Mouse (Mus musculus) kidney, adult 2 months (tissue): Measurements from ENCODE around the gene Snx19. TPM values are rescaled to one million over a fixed set of nuclear protein-coding genes. Genes with fewer than 3 reads are reported as not detected.

Experiments
- DNase-seq: peaks from one replicate; pipeline ENCODE4 v3.0.0; 2021
- H3K27ac ChIP-seq: fragments of 200-500 bp; 2 replicates; pipeline ENCODE4 v1.5.1; 2012; ENCODE audit warnings: low read depth, low read length, control low read depth, inconsistent platforms; ENCODE audit not compliant: insufficient read depth
- H3K27me3 ChIP-seq: fragments of 200-500 bp; replicated peaks from 2 replicates; pipeline ENCODE4 v1.6.1; 2012; ENCODE audit warnings: mild to moderate bottlenecking, moderate library complexity, low read length, inconsistent platforms; ENCODE audit not compliant: control insufficient read depth, insufficient read depth
- H3K36me3 ChIP-seq: fragments of 200-500 bp; 2 replicates; pipeline ENCODE4 v1.6.1; 2012; ENCODE audit warnings: mild to moderate bottlenecking, moderate library complexity, low read length, inconsistent platforms; ENCODE audit not compliant: control insufficient read depth, insufficient read depth
- H3K4me1 ChIP-seq: fragments of 200-500 bp; 2 replicates; pipeline ENCODE4 v1.6.1; 2011; ENCODE audit warnings: low read length; ENCODE audit not compliant: control insufficient read depth, insufficient read depth
- H3K4me3 ChIP-seq: fragments of 200-500 bp; 2 replicates; pipeline ENCODE4 v1.5.1; 2011; ENCODE audit warnings: mild to moderate bottlenecking, low read depth, low read length, control low read depth; ENCODE audit not compliant: insufficient read depth
- CTCF ChIP-seq: fragments of 200-500 bp; conservative IDR thresholded peaks from 2 replicates; pipeline ENCODE4 v1.5.1; 2011; ENCODE audit warnings: low read depth, mild to moderate bottlenecking, control low read depth, low read length, moderate library complexity, mixed read lengths; ENCODE audit not compliant: insufficient read depth, insufficient read length
- POLR2A ChIP-seq: fragments of 200-500 bp; IDR thresholded peaks from one replicate; pipeline ENCODE4 v1.6.1; 2011; ENCODE audit warnings: low read depth, low read length, control low read depth
- WGBS: fragments of 180-500 bp; shearing (Covaris S2); methylation state at CpG from one replicate; pipeline ENCODE4 v1.1.7; 2018; 5-methylcytosine and 5-hydroxymethylcytosine counted together
- polyA plus RNA-seq: library from polyadenylated mRNA; depleted of rRNA; stranded (reverse); fragments of >200 nt; gene quantifications from 2 replicates; pipeline ENCODE4 v1.2.3, GENCODE M21; 2012

Snx19 gene
- polyA plus RNA-seq, 1 experiment: 15.7 TPM

- H3K36me3 ChIP-seq: peaks cover 1% of the 10 kb centered on the region; the same call in 1 of the 2 replicates
- no peaks in the 10 kb centered on the region for H3K27me3 ChIP-seq
- no peak for DNase-seq
- H3K27ac ChIP-seq: no peak overlapping the region
- TF ChIP-seq POLR2A: no peak
- no peak for TF ChIP-seq CTCF
- H3K4me3 ChIP-seq: no peak overlapping the region
- H3K4me1 ChIP-seq: no peaks in the 10 kb centered on the region
- WGBS: 58% methylated on average over 2 of the region's 2 CpGs
These were observed 23.0 kb downstream of the Snx19 start for GRCm38 (mm10) chr9:30449862-30450261.

GRCm38 (mm10) chr9:30450834-30451233 is 23.9 kb downstream of the Snx19 start:
- Histone ChIP-seq H3K4me1 (no peaks in the 10 kb centered on the region), H3K36me3 (peaks cover 1% of the 10 kb centered on the region; the same call in 1 of the 2 replicates)

DNA sequence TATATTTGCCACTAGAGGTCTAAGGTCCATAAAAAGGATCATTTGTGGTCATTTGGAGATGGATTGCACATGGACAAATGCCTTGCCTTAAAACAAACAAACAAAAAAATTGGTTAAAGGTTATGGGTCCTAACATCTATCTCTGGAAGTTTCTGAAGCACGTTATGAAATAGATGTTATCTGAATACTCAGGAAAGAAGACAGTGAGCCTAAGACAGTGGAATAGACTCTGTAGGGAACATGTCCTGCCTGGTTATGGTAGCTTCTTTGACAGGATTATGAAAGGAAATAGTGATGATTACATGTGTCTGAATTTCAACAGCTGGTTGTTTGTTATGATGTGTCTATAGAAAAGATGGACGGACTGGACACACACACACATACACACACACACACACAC is 27.6 kb downstream of the Snx19 start:
- Histone ChIP-seq H3K27ac (no peak overlapping the region), H3K36me3 (peaks cover 1% of the 10 kb centered on the region; the same call in 1 of the 2 replicates), H3K4me3 (no peak overlapping the region), H3K4me1 (no peaks in the 10 kb centered on the region), H3K27me3 (no peaks in the 10 kb centered on the region)
- 73% methylated on average over 2 of the region's 2 CpGs for WGBS
- DNase-seq: peak; percentile 14
- TF ChIP-seq CTCF (no peak), POLR2A (no peak)

More at GRCm38 (mm10) chr9:30450834-30451233, 23.9 kb downstream of the Snx19 start:
- peak; percentile 38 for DNase-seq
- H3K4me3 ChIP-seq: no peak overlapping the region
- no peaks in the 10 kb centered on the region for H3K27me3 ChIP-seq
- WGBS: 47% methylated on average over 2 of the region's 2 CpGs
- TF ChIP-seq CTCF: no peak
- TF ChIP-seq POLR2A: no peak
- no peak overlapping the region; the same call in 1 of the 2 replicates for H3K27ac ChIP-seq

GRCm38 (mm10) chr9:30456250-30456649 is 29.3 kb downstream of the Snx19 start:
- H3K27me3 ChIP-seq: no peaks in the 10 kb centered on the region
- DNase-seq: peak; percentile 40
- H3K27ac ChIP-seq: no peak overlapping the region
- WGBS: 70% methylated on average over 6 of the region's 6 CpGs
- peaks cover 1% of the 10 kb centered on the region; the same call in 1 of the 2 replicates for H3K36me3 ChIP-seq
- H3K4me1 ChIP-seq: no peaks in the 10 kb centered on the region
- TF ChIP-seq CTCF (no peak), POLR2A (no peak)
- H3K4me3 ChIP-seq: no peak overlapping the region

DNA sequence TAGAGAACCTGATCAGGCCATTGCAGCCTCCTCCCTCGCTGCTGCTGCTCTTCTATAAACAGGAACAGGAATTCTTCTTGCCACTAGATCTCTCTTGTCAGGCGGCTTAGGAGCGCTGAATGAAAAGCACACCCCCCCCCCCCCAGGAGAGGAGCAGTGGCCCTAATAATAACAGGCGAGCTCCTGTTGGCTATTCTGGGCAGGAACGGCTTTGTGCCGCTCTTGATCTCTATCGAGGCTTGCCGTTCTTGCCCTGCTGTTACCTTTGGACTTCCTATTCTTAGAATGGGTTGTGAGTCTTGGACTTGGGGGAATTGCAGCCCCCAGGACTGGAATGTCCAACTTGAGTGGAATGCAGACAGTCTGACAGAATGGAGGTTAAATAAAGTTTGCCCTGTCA is 33.6 kb downstream of the Snx19 start:
- no peak for TF ChIP-seq POLR2A
- TF ChIP-seq CTCF: no peak
- H3K4me1 ChIP-seq: no peaks in the 10 kb centered on the region
- no peak for DNase-seq
- no peaks in the 10 kb centered on the region; the same call in 1 of the 2 replicates for H3K36me3 ChIP-seq
- no peak overlapping the region for H3K27ac ChIP-seq
- H3K27me3 ChIP-seq: no peaks in the 10 kb centered on the region
- no peak overlapping the region for H3K4me3 ChIP-seq
- WGBS: 50% methylated on average over 8 of the region's 8 CpGs

DNA sequence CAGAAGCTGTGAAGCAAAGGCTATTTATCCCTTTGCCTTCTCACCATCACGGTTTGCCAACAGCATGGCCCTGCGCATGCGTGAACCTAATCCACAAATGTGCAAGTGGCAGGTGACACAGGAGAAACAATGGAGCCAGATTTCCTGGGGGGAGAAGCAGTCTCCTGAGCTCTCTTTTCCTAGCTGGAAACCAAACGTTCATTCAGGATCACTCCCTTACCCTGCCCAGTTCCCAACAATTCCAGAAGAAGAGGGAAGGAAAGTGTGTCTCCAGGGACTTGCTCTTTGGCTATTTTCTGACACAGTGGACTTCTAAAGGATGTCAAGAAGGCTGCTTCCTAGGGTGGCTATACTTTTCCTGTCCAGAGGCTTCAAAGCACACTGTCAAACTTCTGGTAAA is 37.8 kb downstream of the Snx19 start:
- TF ChIP-seq CTCF (no peak), POLR2A (no peak)
- 70% methylated on average over 4 of the region's 4 CpGs for WGBS
- H3K4me3 ChIP-seq: no peak overlapping the region
- H3K4me1 ChIP-seq: no peaks in the 10 kb centered on the region
- H3K27ac ChIP-seq: peak overlapping the region; percentile 85
- H3K36me3 ChIP-seq: no peaks in the 10 kb centered on the region; the same call in 1 of the 2 replicates
- peak; percentile 83 for DNase-seq
- no peaks in the 10 kb centered on the region for H3K27me3 ChIP-seq

GRCm38 (mm10) chr9:30480043-30480442 is 53.1 kb downstream of the Snx19 start:
- Histone ChIP-seq H3K36me3 (no peaks in the 10 kb centered on the region), H3K4me1 (no peaks in the 10 kb centered on the region), H3K27me3 (no peaks in the 10 kb centered on the region), H3K4me3 (no peak overlapping the region), H3K27ac (no peak overlapping the region)
- TF ChIP-seq POLR2A: no peak
- no peak for TF ChIP-seq CTCF
- 47% methylated on average over 4 of the region's 4 CpGs for WGBS
- DNase-seq: no peak

DNA sequence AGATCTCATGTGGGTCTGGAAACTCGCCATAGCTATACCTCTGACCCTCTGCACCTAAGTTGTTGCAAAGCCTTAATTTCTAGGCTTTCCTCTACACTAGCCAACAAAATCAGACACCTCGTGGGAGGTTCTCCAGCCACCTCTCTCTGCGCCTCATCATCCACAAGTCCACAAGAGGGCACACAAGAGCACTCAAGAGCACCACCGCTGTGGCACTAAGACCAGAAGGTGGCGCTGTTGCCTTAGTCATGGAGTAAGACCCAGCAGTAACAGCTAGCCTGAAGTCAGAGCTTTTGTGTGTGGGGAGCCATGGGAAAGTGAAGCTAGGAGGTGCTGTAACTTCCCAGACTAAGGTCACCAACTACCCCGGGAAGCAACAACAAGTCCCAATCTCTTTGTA is 53.6 kb downstream of the Snx19 start:
- WGBS: 1% methylated on average over 6 of the region's 6 CpGs
- DNase-seq: peak; percentile 96
- Histone ChIP-seq H3K36me3 (no peaks in the 10 kb centered on the region), H3K27ac (no peak overlapping the region), H3K4me3 (no peak overlapping the region), H3K27me3 (no peaks in the 10 kb centered on the region), H3K4me1 (no peaks in the 10 kb centered on the region)
- TF ChIP-seq CTCF: peak; percentile 100; the same call in 1 of the 2 replicates
- no peak for TF ChIP-seq POLR2A
